Mouse (Mus musculus): ENCODE data around the gene Rps26.

Gene Rps26

DNA sequence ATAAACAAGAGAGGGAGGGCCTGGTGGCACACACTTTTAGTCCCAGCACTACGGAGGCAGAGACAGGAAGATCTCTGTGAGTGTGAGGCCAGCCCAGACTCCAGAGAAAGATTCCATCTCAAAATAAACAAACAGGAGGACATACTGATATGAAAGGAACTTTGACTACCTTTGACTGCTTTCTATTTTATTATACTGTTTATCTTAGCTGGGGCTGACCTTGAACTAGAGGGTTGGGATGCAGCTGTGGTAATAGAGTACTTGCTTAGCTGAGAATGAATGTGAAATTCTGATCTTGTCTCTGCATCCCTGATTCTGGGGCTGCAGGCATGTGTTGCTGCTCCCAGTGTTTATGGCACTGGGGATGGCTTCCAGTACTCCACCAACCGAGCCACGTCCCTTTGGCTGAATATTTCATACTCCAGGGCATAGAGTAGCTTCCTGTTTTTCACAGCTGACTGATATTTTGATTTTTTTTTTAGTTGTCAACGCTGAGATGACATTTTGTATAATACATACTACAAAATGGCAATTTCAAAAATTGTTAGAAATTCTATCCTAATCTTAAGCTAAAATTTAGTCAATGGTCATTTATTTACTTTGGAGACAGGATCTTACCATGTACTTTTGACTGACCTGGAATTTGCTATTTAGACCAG is 23.9 kb downstream of the Rps26 start:
- DNase-seq, result no peak

GRCm38 (mm10) chr10:128601499-128601898 is 25.0 kb downstream of the Rps26 start:
- no peak for DNase-seq

GRCm38 (mm10) chr10:128598476-128598875 is 28.1 kb downstream of the Rps26 start:
- no peak for DNase-seq

GRCm38 (mm10) chr10:128592797-128593196 is 33.8 kb downstream of the Rps26 start:
- DNase-seq, result no peak

- no peak for DNase-seq
These were observed 35.1 kb downstream of the Rps26 start for GRCm38 (mm10) chr10:128591436-128591835.

- peak; percentile 64 to 81 for DNase-seq
These were observed 36.3 kb downstream of the Rps26 start for GRCm38 (mm10) chr10:128590193-128590690.

- peak; percentile 26 to 49 for DNase-seq
These were observed 36.9 kb downstream of the Rps26 start, which contains the start of gene Erbb3 for GRCm38 (mm10) chr10:128589464-128590192. Erbb3 (minus strand) TSS chr10:128589652.

GRCm38 (mm10) chr10:128588775-128589463 is 37.6 kb downstream of the Rps26 start:
- no peak for DNase-seq

DNA sequence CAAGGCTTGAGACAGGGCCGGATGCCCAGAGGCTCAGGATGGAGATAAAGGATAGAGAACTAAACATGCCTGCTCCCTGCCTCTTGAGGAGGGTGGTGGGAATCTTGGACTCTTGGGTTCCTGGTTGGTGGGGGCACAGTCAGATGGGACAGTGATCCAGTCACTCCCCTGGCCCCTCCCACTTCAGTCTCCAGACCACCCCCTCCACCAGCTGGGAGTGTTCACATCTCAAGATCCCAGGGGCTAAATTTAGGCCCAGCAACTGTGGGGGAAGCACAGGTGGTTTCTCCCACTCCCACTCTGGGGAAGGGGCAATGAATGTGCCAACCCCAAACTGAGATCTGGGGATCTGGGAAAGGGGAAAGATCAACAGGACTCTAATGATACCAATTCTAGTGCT is 38.4 kb downstream of the Rps26 start:
- no peak for DNase-seq

DNA sequence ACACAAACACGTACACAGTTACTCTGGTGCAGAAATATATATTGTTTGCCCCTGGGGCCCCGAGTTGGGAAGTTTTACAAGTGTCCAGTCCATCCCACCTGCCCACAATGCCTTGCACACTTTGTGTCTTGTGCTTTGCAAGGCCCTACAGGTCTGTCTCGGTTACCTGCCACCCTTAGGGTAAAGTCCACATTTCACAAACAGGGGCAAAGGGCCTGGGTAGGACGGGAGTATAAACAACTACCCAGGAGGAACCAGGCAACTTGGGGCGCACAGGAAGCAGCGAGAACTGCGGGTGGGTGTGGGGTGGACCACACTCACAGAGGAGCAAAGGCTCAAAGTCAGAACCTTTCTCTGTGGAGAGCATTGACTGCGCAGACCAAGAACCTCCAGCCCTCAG is 38.9 kb downstream of the Rps26 start:
- DNase-seq, result no peak

DNA sequence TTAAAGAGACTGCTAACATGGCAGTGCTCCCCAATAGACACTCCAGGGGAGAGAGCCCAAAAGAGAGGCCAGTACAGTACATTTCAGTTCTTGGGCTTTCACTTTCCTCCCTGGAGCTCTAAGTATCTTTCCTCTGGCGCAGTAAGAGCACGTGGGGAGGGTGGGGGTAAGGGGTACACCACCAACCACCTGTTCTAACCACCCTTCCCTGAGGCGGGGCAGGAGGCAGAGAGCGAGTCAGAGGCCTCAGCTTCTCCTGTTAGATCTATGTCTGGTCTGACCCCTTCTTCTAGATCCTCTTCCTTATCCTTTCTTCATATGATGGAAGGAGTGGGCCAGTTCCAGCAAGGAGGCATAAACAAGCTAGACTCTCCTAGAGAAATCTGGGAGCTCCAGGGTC is 39.4 kb downstream of the Rps26 start:
- DNase-seq, result no peak

DNA sequence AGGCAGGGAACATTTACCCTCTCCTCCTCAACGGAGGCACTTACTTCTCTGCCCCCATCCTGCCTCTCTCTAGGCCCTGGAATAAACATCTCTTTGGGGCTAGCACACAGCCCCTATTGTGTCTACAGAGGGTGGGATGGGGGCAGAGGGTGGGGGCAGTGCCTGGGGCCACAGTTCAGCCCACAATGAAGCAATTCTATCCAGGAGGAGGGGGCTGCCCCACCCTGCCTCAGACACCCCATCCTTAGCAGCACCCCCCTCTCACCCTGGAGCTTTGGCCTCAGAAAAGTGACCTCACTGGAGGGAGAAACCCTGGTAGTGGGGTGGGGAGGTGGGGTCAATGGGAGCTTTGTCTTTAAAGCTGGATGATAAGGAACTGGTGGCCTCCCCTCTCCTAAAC is 40.0 kb downstream of the Rps26 start:
- no peak for DNase-seq

DNA sequence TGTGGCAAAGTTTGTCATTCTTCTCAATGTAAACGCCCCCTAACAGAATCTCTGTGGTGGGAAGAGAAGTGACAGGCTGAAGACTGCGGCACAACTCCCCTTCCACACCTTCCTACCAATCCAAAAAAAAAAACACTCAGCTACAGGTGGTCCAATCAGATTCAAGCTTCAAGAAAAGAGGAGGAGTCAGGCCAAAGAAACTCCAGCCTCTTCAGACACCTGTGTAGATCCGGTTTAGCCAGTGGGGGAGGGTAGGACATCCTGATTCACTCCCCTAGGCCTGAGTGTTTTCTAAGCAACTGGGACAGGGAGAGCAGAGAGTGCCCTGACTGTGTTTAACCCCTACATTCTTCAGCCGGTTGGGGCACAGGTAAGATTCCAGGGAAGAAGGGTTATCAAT is 42.2 kb downstream of the Rps26 start:
- DNase-seq, result no peak

- DNase-seq, result peak; percentile 58 to 61
These were observed 42.9 kb downstream of the Rps26 start for GRCm38 (mm10) chr10:128583644-128584043.

- no peak for DNase-seq
These were observed 46.8 kb downstream of the Rps26 start for GRCm38 (mm10) chr10:128579731-128580130.

DNA sequence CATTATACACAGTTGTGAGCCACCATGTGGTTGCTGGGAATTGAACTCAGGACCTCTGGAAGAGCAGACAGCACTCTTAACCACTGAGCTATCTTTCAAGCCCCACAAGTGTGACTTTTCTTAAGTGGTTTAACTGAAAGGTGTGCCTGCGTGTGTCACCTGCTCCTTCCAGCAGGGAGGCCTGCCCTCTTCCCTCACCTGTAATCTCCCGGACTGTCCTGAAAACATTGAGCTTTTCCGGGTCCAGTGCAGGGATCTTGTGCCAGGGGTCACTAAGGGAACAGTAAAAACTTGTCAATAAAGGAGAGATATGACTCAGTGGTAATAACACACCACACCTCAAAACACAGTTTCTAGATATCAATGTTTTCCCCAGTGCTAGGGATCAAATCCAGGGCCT is 47.2 kb downstream of the Rps26 start:
- DNase-seq, result no peak

- DNase-seq, result no peak
These were observed 48.2 kb downstream of the Rps26 start for GRCm38 (mm10) chr10:128578330-128578729.

DNA sequence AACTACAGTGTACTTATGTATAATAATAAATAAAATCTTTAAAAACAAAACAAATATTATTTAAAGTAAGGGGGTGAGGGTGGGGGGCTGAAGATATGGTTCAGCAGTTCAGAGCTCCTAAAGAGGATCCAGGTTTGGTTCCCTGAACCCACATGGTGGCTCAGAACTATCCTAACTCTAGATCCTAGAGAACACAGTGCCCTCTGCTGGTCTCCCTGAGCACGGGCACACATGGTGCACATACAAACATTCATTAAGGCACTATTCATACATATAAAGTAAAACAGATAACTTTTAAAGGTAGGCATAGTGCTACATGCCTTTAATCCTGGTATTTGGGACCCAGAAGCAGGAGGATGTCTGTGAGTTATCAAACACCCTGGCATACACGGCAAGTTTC is 51.5 kb downstream of the Rps26 start:
- DNase-seq, result no peak

Measured in cerebellum, adult 18-20 months (tissue).